Mouse (Mus musculus) midbrain, postnatal 0 days (tissue): ENCODE measurements around the gene Mrps23. TPM values are rescaled to one million over a fixed set of nuclear protein-coding genes. Genes with fewer than 3 reads are reported as not detected.
A peak's percentile ranks its signal among the peaks of the same experiment; 100 is the strongest.
"Not testable (repeated sequence)": the region's sequence is repeated elsewhere in the genome, so short reads cannot be mapped to it uniquely, and the experiment has no call there.

Experiments used
- ATAC-seq: fragments of 200-750 bp; cut with Nextera tagmentation; 2 replicates; pipeline ENCODE4 v1.8.0; 2017; ENCODE audit warnings: moderate number of reproducible peaks, mild to moderate bottlenecking, moderate TSS enrichment, moderate library complexity; ENCODE audit not compliant: low FRiP score
- DNase-seq: peaks from one replicate; pipeline ENCODE4 v3.0.0-alpha.2; 2015; ENCODE audit warnings: low spot score
- H3K27ac ChIP-seq: fragments of 300-500 bp; sonication (generic); 2 replicates; pipeline ENCODE4 v1.5.1; 2014; ENCODE audit warnings: low read depth, mild to moderate bottlenecking, low read length, mixed read lengths
- H3K27me3 ChIP-seq: fragments of 300-500 bp; sonication (generic); 2 replicates; pipeline ENCODE4 v1.6.1; 2014; ENCODE audit warnings: low read length, control low read depth, mixed read lengths; ENCODE audit not compliant: insufficient read depth
- H3K36me3 ChIP-seq: fragments of 300-500 bp; sonication (generic); 2 replicates; pipeline ENCODE4 v1.6.1; 2014; ENCODE audit warnings: low read length, control low read depth, mixed read lengths; ENCODE audit not compliant: insufficient read depth
- H3K4me1 ChIP-seq: fragments of 300-500 bp; sonication (generic); 2 replicates; pipeline ENCODE4 v1.6.1; 2014; ENCODE audit warnings: mild to moderate bottlenecking, control low read depth, antibody characterized with exemption, low read length, mixed read lengths; ENCODE audit not compliant: insufficient read depth
- H3K4me2 ChIP-seq: fragments of 300-500 bp; sonication (generic); 2 replicates; pipeline ENCODE4 v1.6.1; 2014; ENCODE audit warnings: low read depth, mild to moderate bottlenecking, low read length, mixed read lengths; ENCODE audit not compliant: poor library complexity, severe bottlenecking
- H3K4me3 ChIP-seq: fragments of 300-500 bp; sonication (generic); 2 replicates; pipeline ENCODE4 v1.5.1; 2014; ENCODE audit warnings: low read depth, mild to moderate bottlenecking, low read length, moderate library complexity
- H3K9ac ChIP-seq: fragments of 300-500 bp; sonication (generic); replicated peaks from 2 replicates; pipeline ENCODE4 v1.6.1; 2014; ENCODE audit warnings: mild to moderate bottlenecking, low read length, moderate library complexity, mixed read lengths; ENCODE audit not compliant: poor library complexity, severe bottlenecking
- H3K9me3 ChIP-seq: fragments of 300-500 bp; sonication (generic); 2 replicates; pipeline ENCODE4 v1.6.1; 2016; ENCODE audit warnings: low read length, control low read depth
- CTCF ChIP-seq: IDR thresholded peaks from 2 replicates; pipeline ENCODE4 v1.5.1; 2016; ENCODE audit warnings: antibody characterized with exemption, mild to moderate bottlenecking
- WGBS: fragments of 180-500 bp; shearing (Covaris S2); extraction: QIAGEN DNeasy Blood & Tissue Kit; methylation state at CpG from one replicate; pipeline ENCODE4 v1.1.7; 2014; 5-methylcytosine and 5-hydroxymethylcytosine counted together
- polyA plus RNA-seq: library from polyadenylated mRNA; unstranded; fragments of >200 nt; fragmentation: Nextera tagmentation; extraction: Ambion mirVana; gene quantifications from 2 replicates; pipeline ENCODE4 v1.2.1, GENCODE M21; 2015
- total RNA-seq: library from RNA; depleted of rRNA; stranded (reverse); fragments of >200 nt; gene quantifications from 2 replicates; pipeline ENCODE4 v1.2.3, GENCODE M21; 2014

Mrps23 gene
- total and polyA plus RNA-seq, 2 experiments from 2014 or later, result 29.4 to 63.2 TPM

- H3K27ac ChIP-seq, result no peak overlapping the region
- H3K36me3 ChIP-seq, result no peaks in the 10 kb centered on the region
- ATAC-seq (no peak), DNase-seq (no peak)
- WGBS, result 19% methylated on average over 4 of the region's 4 CpGs
- H3K9me3 ChIP-seq, result no peaks in the 10 kb centered on the region
- H3K4me3 ChIP-seq, result no peak overlapping the region
- H3K9ac ChIP-seq, result no peak overlapping the region
- no peak for TF ChIP-seq CTCF
- no peaks in the 10 kb centered on the region; the same call in 1 of the 2 replicates for H3K4me1 ChIP-seq
- no peak overlapping the region for H3K4me2 ChIP-seq
- H3K27me3 ChIP-seq, result peaks cover 6% of the 10 kb centered on the region
Measured at GRCm38 (mm10) chr11:88198223-88198622, 6.0 kb upstream of the Mrps23 start.

- H3K4me2 ChIP-seq, result no peak overlapping the region
- no peak overlapping the region for H3K27ac ChIP-seq
- ATAC-seq (no peak), DNase-seq (no peak)
- no peak for TF ChIP-seq CTCF
- no peaks in the 10 kb centered on the region for H3K9me3 ChIP-seq
- H3K27me3 ChIP-seq, result no peaks in the 10 kb centered on the region
- peaks cover 5% of the 10 kb centered on the region for H3K4me1 ChIP-seq
- WGBS, result 78% methylated on average over 2 of the region's 2 CpGs
- no peaks in the 10 kb centered on the region for H3K36me3 ChIP-seq
- H3K4me3 ChIP-seq, result no peak overlapping the region
- no peak overlapping the region for H3K9ac ChIP-seq
Measured at GRCm38 (mm10) chr11:88201172-88201571, 3.0 kb upstream of the Mrps23 start.

GRCm38 (mm10) chr11:88202077-88202476 is 2.1 kb upstream of the Mrps23 start:
- H3K4me2 ChIP-seq, result no peak overlapping the region
- peaks cover 5% of the 10 kb centered on the region for H3K4me1 ChIP-seq
- no peak overlapping the region for H3K27ac ChIP-seq
- DNase-seq (no peak), ATAC-seq (no peak)
- no peaks in the 10 kb centered on the region for H3K9me3 ChIP-seq
- TF ChIP-seq CTCF, result no peak
- H3K4me3 ChIP-seq, result no peak overlapping the region
- 15% methylated on average over 2 of the region's 2 CpGs for WGBS
- peaks cover under 1% of the 10 kb centered on the region; the same call in 1 of the 2 replicates for H3K36me3 ChIP-seq
- H3K9ac ChIP-seq, result no peak overlapping the region
- H3K27me3 ChIP-seq, result no peaks in the 10 kb centered on the region

- Histone ChIP-seq H3K4me3 (peak overlapping the region; percentile 83), H3K4me1 (peaks cover 5% of the 10 kb centered on the region), H3K27me3 (no peaks in the 10 kb centered on the region), H3K9ac (peak overlapping the region; percentile 84), H3K27ac (peak overlapping the region; percentile 70), H3K4me2 (peak overlapping the region; percentile 90), H3K9me3 (no peaks in the 10 kb centered on the region), H3K36me3 (peaks cover 16% of the 10 kb centered on the region)
- WGBS, result 34% methylated on average over 30 of the region's 30 CpGs
- ATAC-seq (peak; percentile 21; the same call in 1 of the 2 replicates), DNase-seq (no peak)
- no peak for TF ChIP-seq CTCF
Measured at GRCm38 (mm10) chr11:88204593-88205368, 593 bp downstream of the Mrps23 start.

GRCm38 (mm10) chr11:88206576-88206975 is 2.4 kb downstream of the Mrps23 start:
- not testable (repeated sequence) for H3K9me3 ChIP-seq, H3K4me2 ChIP-seq, ATAC-seq, DNase-seq, H3K27ac ChIP-seq, H3K4me1 ChIP-seq, H3K27me3 ChIP-seq, H3K4me3 ChIP-seq, H3K9ac ChIP-seq
- peaks cover 34% of the 10 kb centered on the region for H3K36me3 ChIP-seq
- 87% methylated on average over 8 of the region's 8 CpGs for WGBS
- peak; percentile 62 for TF ChIP-seq CTCF

GRCm38 (mm10) chr11:88207697-88208096 is 3.5 kb downstream of the Mrps23 start:
- H3K9ac ChIP-seq, result no peak overlapping the region
- WGBS, result 95% methylated on average over 2 of the region's 2 CpGs
- no peak overlapping the region for H3K4me2 ChIP-seq
- peaks cover 41% of the 10 kb centered on the region for H3K36me3 ChIP-seq
- H3K27ac ChIP-seq, result no peak overlapping the region
- H3K4me3 ChIP-seq, result no peak overlapping the region
- ATAC-seq, result no peak
- H3K4me1 ChIP-seq, result peaks cover 5% of the 10 kb centered on the region
- no peak for DNase-seq
- H3K9me3 ChIP-seq, result no peaks in the 10 kb centered on the region
- H3K27me3 ChIP-seq, result no peaks in the 10 kb centered on the region
- TF ChIP-seq CTCF, result no peak
